26 mouse cellular contexts compared by ENCODE assay signal in the genomic region with DNA sequence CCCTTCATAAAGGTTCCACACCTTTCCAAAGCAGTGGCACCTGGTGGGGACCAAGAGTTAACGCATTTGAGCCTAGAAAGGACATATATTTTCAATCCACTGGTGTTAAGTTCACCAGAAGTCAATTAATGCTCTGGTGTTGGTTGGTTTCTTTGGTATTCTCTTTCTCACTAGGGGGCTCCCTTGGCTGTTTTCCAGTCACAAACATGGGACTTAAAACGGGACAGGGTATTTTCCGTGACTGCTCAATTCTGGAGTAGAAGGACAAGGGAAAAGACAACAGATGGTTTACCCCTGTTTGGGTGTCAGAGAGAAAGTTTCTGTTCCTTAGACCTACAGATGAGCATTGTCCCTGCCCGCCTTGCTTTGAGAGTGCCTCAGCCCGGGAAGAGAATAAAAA.
DNase-seq lines count a peak whose midpoint lies in the region; ATAC-seq and TF ChIP-seq lines count a peak whose summit lies in the region.
"Had no signal": no experiment of that assay in that cellular context is flagged by ENCODE, and none has a peak within 500 bp of the region (broad histone marks: within the 10 kb centered on the region; RNA-seq: fewer than 3 reads in every experiment).

No protein-coding gene starts in this region.

- H3K27me3 ChIP-seq in heart, embryonic 13.5 days (replicated peaks) = no peaks in the 10 kb centered on the region
- H3K27me3 ChIP-seq in kidney, postnatal 0 days (ENCODE audit: insufficient read depth, low read length) = no peaks in the 10 kb centered on the region
- H3K27me3 ChIP-seq in lung, embryonic 16.5 days (ENCODE audit: control insufficient read depth, insufficient read depth, low read depth, low read length) = no peaks in the 10 kb centered on the region
- H3K27me3 ChIP-seq: forebrain, embryonic 13.5 days; heart, embryonic 15.5 days; hindbrain, embryonic 12.5 days; hindbrain, embryonic 15.5 days had no signal

- no peak for ATAC-seq in heart, embryonic 13.5 days (ENCODE audit: extremely low read depth, insufficient number of reproducible peaks, low FRiP score, low TSS enrichment)
- no peak for ATAC-seq in kidney, postnatal 0 days (replicated peaks; ENCODE audit: low FRiP score, low read depth)
- ATAC-seq in lung, embryonic 16.5 days (ENCODE audit: low read depth) = no peak
- ATAC-seq: activated CD4-positive, CD25-positive, alpha-beta regulatory T cell, adult 4 months; CD4-positive, CD25-positive, alpha-beta regulatory T cell, adult 4 months; forebrain, embryonic 13.5 days; forebrain, embryonic 16.5 days had no signal

- peak; percentile 24; the same call in 1 of the 2 replicates for TF ChIP-seq CTCF in kidney, postnatal 0 days (IDR thresholded peaks at IDR 0.05; ENCODE audit: low read depth)
- TF ChIP-seq CTCF in brain, embryonic 14.5 days (IDR thresholded peaks at IDR 0.05; ENCODE audit: borderline replicate concordance, extremely low read depth, insufficient read depth, insufficient read length) = no peak

- H3K4me3 ChIP-seq in heart, embryonic 13.5 days = no peak overlapping the region
- H3K4me3 ChIP-seq in kidney, postnatal 0 days (replicated peaks; ENCODE audit: low read depth, low read length) = no peak overlapping the region
- no peak overlapping the region for H3K4me3 ChIP-seq in lung, embryonic 16.5 days (ENCODE audit: low read length)
- H3K4me3 ChIP-seq: forebrain, embryonic 10.5 days; forebrain, embryonic 13.5 days; heart, embryonic 10.5 days; heart, embryonic 15.5 days; hindbrain, embryonic 12.5 days; hindbrain, embryonic 15.5 days had no signal

- WGBS in heart, embryonic 13.5 days = 67% methylated on average over 5 of the region's 5 CpGs
- 73% methylated on average over 5 of the region's 5 CpGs for WGBS in kidney, postnatal 0 days
- 68% methylated on average over 5 of the region's 5 CpGs for WGBS in lung, embryonic 16.5 days

- peaks cover 32% of the 10 kb centered on the region for H3K4me1 ChIP-seq in heart, embryonic 13.5 days
- H3K4me1 ChIP-seq in kidney, postnatal 0 days (replicated peaks; ENCODE audit: insufficient read depth, low read length) = no peaks in the 10 kb centered on the region
- peaks cover 11% of the 10 kb centered on the region; the same call in 1 of the 2 replicates for H3K4me1 ChIP-seq in lung, embryonic 16.5 days (replicated peaks; ENCODE audit: control insufficient read depth, insufficient read depth, low read length)
- H3K4me1 ChIP-seq: forebrain, embryonic 10.5 days; hindbrain, embryonic 12.5 days; hindbrain, embryonic 15.5 days had no signal

- H3K4me2 ChIP-seq in heart, embryonic 13.5 days = no peak overlapping the region
- no peak overlapping the region for H3K4me2 ChIP-seq in kidney, postnatal 0 days (ENCODE audit: low read length)
- H3K4me2 ChIP-seq in lung, embryonic 16.5 days (ENCODE audit: low read depth, low read length) = no peak overlapping the region
- H3K4me2 ChIP-seq: forebrain, embryonic 13.5 days; heart, embryonic 15.5 days; hindbrain, embryonic 12.5 days; hindbrain, embryonic 15.5 days had no signal

- peak overlapping the region; percentile 33; the same call in 1 of the 2 replicates for H3K9ac ChIP-seq in heart, embryonic 13.5 days
- no peak overlapping the region for H3K9ac ChIP-seq in kidney, postnatal 0 days (ENCODE audit: low read depth, low read length)
- H3K9ac ChIP-seq in lung, embryonic 16.5 days (ENCODE audit: low read length) = no peak overlapping the region
- H3K9ac ChIP-seq: forebrain, embryonic 13.5 days; heart, embryonic 15.5 days; hindbrain, embryonic 12.5 days; hindbrain, embryonic 15.5 days had no signal

- TF ChIP-seq POLR2A in brain, embryonic 14.5 days (IDR thresholded peaks at IDR 0.05; ENCODE audit: borderline replicate concordance, extremely low read depth, insufficient read depth, insufficient read length, poor library complexity, severe bottlenecking) = no peak

- DNase-seq in heart, adult 8-10 months (ENCODE audit: low spot score) = no peak
- DNase-seq in kidney, postnatal 0 days (ENCODE audit: low spot score) = no peak
- DNase-seq in kidney, postnatal 25 days = no peak
- no peak for DNase-seq in lung, postnatal 4 days
- DNase-seq in brain, embryonic 14.5 days (ENCODE audit: low read depth) = peak; percentile 26
- DNase-seq in retina, postnatal 1 day = no peak
- DNase-seq: adrenal gland, adult 8-10 months; adrenal gland, postnatal 25 days; cerebellum, adult 18-20 months; cerebellum, adult 9-10 months; cerebellum, postnatal 14 days; gastrocnemius, postnatal 10 days; gastrocnemius, postnatal 36 days; heart, postnatal 10 days; heart, postnatal 4 days had no signal

- peak overlapping the region; percentile 46; the same call in 1 of the 2 replicates for H3K27ac ChIP-seq in heart, embryonic 13.5 days (replicated peaks)
- H3K27ac ChIP-seq in kidney, postnatal 0 days = no peak overlapping the region
- H3K27ac ChIP-seq in lung, embryonic 16.5 days (ENCODE audit: low read length) = peak overlapping the region; percentile 36; the same call in 1 of the 2 replicates
- H3K27ac ChIP-seq: forebrain, embryonic 10.5 days; forebrain, embryonic 13.5 days; heart, embryonic 10.5 days; hindbrain, embryonic 15.5 days had no signal

- H3K36me3 ChIP-seq in heart, embryonic 13.5 days = 0 out of 2 replicates have a peak, but pooled peaks cover 6% of the 10 kb centered on the region
- H3K36me3 ChIP-seq in kidney, postnatal 0 days (ENCODE audit: insufficient read depth, low read length) = 0 out of 2 replicates have a peak, but pooled peaks cover 2% of the 10 kb centered on the region
- no peaks in the 10 kb centered on the region for H3K36me3 ChIP-seq in lung, embryonic 16.5 days (ENCODE audit: control insufficient read depth, insufficient read depth, low read length)
- H3K36me3 ChIP-seq: forebrain, embryonic 10.5 days; heart, embryonic 15.5 days; hindbrain, embryonic 12.5 days; hindbrain, embryonic 15.5 days had no signal

- H3K9me3 ChIP-seq in heart, embryonic 13.5 days = no peaks in the 10 kb centered on the region
- H3K9me3 ChIP-seq in kidney, postnatal 0 days (replicated peaks; ENCODE audit: low read length) = no peaks in the 10 kb centered on the region
- H3K9me3 ChIP-seq in lung, embryonic 16.5 days (ENCODE audit: control insufficient read depth, low read length) = no peaks in the 10 kb centered on the region
- H3K9me3 ChIP-seq: forebrain, embryonic 10.5 days; forebrain, embryonic 13.5 days; heart, embryonic 10.5 days; heart, embryonic 15.5 days; hindbrain, embryonic 12.5 days; hindbrain, embryonic 15.5 days had no signal
